Mouse (Mus musculus): ENCODE data around the gene Pou2f2.

DNA sequence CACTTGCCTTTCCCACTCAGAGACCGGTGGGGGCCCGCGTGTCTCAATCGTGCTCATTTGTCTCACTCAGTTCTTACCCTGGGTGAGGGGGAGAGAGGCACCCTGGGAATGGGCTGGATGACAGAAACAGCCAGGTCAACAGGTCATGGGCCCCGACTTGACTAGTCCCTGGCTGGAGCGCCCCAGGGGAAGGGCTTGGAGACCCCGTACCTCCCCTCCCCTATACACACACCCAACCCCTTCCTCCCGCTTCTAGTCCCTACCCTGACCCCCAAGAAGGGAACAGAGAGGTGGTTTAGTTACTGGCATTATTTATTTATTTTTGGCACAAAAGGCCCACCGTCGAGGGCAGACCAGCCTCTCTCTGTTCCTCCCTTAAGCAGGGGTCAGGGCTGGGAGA lies 91.0 kb downstream of the Pou2f2 start:
- no peak for TF ChIP-seq CTCF (IDR thresholded peaks at IDR 0.05; ENCODE audit: low read depth)
- no peak for TF ChIP-seq EP300 (optimal IDR thresholded peaks at IDR 0.05)
